Mouse (Mus musculus): ENCODE measurements around the gene Tef. TPM values are rescaled to one million over a fixed set of nuclear protein-coding genes. Genes with fewer than 3 reads are reported as not detected.

Gene Tef
- total RNA-seq (2022) = 100 to 1,000 TPM; 227 to 350 (median 284) TPM

DNA sequence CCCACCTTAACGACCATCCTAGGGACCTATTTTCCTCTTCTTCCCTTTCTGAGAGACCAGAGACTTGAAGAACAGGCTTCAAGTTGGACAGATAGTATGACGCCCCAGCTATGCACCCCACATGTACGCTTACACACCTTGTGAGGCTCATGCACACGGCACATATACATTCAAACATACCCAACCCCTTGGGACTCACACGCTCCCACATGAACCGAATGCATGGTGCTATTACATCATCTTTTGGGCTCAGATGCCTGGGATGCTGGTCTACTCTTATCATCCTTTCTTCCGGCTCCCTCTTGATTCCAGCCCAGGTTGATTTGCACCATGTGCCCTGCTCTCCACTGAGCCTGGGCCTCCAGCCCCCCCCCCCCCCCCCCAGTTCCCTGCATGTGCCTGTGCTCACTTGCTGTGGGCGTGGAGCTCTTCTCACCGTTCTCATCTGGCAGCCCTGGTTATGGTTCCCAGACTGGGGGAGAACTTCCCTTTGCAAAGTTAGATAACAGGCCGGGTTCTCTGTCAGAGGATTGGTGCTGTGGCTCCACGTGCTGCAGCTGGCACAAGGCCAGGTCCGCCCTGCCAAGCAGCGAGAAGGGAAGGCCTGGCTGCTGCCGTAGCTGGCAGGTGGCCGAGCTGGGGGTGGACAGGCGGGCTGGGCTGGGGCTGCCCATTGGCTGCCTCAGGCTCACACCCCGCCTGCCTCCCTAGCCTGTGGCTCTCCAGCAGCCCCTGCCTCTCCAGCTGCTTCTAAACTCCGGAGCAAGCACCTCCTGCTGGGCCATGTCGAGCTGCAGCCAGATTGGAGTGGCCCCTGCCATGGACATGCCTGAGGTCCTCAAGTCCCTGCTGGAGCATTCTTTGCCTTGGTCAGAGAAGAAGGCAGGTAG lies at the start of gene Tef:
Gene Tef (plus strand): TSS at position 421 of the 890 bp plus-strand sequence.
- DNase-seq (ENCODE audit: low spot score in 2 of 2) = peak; percentile 99

GRCm38 (mm10) chr15:81753669-81754068 lies 48.6 kb upstream of the Tef start:
- no peak for DNase-seq (ENCODE audit: low spot score in 2 of 2)

GRCm38 (mm10) chr15:81758701-81759100 lies 43.5 kb upstream of the Tef start:
- no peak for DNase-seq (ENCODE audit: low spot score in 2 of 2)

GRCm38 (mm10) chr15:81759542-81759941 lies 42.7 kb upstream of the Tef start:
- DNase-seq (ENCODE audit: low spot score in 2 of 2) = no peak

DNA sequence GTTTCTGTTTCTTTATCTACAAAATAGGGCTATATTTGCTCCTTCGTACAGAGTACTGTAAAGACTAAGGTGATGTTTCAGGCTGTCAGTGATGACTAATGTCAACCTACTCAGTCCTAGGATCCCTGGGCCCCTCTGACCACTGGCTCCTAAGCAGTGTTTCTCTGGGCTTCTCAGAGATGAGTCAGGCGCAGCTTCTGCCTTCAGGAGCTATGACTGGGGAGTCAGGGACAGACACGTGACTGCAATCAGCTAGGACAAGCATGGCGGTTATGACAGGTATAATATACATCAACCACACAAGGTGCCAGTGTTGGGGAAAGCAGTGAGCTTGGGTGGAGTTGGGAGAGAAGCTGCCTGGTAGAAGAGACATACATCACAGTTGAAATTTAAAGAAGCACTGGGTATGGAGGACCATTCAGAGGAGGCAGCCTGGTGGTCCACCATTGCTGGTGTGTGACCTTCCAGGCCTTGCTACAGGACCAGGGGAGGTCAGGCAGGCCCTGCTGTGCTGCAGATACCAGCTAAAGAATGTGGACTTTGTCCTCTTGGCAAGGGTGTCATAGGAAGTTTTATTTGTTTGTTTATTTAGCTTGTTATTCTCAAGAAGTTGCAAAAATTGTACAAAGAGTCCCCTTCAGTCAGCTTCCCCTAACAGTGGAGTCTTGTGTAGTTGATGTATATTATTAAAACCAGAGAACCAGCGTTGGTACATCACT lies 41.7 kb upstream of the Tef start:
- DNase-seq (ENCODE audit: low spot score in 2 of 2) = no peak

DNA sequence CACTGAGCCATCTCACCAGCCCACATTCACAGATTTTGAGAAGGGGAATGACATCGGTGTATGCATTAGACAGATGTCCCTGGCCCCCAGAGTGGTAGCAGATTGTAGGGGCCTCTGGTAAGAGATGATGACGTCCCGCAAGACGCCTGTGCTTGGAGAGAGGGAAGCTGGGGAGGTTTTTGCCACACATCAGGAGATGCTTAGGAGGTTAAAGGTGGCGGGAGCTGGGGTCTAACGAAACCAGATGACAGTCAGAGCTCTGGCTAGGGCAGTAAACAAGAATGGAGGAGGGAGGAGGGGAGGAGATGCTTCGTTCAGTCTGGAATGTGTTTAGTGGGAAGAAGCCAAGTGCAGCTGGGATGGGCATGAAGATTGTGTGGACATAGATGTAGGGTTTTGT lies 40.8 kb upstream of the Tef start:
- DNase-seq (ENCODE audit: low spot score in 2 of 2) = no peak

GRCm38 (mm10) chr15:81761959-81762358 lies 40.3 kb upstream of the Tef start:
- no peak for DNase-seq (ENCODE audit: low spot score in 2 of 2)

GRCm38 (mm10) chr15:81764573-81764972 lies 37.6 kb upstream of the Tef start:
- DNase-seq (ENCODE audit: low spot score in 2 of 2) = no peak

GRCm38 (mm10) chr15:81765651-81766050 lies 36.6 kb upstream of the Tef start:
- DNase-seq (ENCODE audit: low spot score in 2 of 2) = no peak

- DNase-seq (ENCODE audit: low spot score in 2 of 2) = no peak
Measured at GRCm38 (mm10) chr15:81766439-81766838, 35.8 kb upstream of the Tef start.

DNA sequence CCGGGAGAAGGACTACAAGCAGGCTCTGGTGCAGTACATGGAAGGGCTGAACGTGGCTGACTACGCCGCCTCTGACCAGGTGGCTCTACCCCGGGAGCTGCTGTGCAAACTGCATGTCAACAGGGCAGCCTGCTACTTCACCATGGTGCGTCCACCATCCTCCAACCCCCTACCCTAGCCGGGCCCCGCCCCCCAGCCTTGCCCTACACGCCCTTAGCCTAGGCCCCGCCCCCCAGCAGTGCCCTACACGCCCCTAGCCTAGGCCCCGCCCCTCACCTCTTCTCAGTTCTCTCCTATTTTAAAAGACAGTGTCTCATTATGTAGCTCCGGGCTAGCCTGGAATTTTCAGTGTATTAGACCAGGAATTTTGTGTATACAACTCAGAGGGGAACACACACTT lies 33.2 kb upstream of the Tef start:
- no peak for DNase-seq (ENCODE audit: low spot score in 2 of 2)

GRCm38 (mm10) chr15:81772431-81773120 lies 29.6 kb upstream of the Tef start:
- DNase-seq (ENCODE audit: low spot score in 2 of 2) = no peak

DNA sequence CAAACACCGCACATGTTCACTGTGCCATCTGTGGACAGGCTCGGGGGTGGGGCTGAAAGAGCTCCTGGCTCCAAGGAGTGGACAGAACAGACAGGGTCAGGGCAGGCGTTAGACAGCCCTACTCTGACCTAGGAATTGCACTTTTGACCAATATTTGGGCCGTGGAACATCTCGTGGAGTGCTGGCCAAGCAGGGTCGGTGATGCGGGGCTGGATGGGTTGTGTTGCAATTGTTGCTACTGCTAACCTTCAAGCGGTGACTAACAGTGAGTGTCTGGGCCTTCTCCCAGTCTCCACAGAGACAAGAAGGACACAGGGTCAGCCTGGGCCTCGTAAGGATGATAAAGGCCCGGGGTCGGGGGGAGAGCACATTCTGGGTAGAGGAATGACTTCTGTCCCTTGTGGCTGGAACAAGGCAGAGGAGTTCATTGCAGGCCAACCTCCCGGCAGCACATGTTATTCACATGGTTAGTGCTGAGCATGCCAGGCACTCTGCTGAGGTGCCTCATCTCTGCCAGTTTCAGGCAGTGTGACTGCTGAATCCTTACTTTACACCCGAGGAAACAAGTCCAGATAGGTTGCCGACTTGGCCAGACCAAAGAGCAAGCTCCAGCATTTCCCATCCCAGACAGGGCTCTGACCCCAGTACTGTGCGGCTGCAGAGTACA lies 27.6 kb upstream of the Tef start:
- no peak for DNase-seq (ENCODE audit: low spot score in 2 of 2)

DNA sequence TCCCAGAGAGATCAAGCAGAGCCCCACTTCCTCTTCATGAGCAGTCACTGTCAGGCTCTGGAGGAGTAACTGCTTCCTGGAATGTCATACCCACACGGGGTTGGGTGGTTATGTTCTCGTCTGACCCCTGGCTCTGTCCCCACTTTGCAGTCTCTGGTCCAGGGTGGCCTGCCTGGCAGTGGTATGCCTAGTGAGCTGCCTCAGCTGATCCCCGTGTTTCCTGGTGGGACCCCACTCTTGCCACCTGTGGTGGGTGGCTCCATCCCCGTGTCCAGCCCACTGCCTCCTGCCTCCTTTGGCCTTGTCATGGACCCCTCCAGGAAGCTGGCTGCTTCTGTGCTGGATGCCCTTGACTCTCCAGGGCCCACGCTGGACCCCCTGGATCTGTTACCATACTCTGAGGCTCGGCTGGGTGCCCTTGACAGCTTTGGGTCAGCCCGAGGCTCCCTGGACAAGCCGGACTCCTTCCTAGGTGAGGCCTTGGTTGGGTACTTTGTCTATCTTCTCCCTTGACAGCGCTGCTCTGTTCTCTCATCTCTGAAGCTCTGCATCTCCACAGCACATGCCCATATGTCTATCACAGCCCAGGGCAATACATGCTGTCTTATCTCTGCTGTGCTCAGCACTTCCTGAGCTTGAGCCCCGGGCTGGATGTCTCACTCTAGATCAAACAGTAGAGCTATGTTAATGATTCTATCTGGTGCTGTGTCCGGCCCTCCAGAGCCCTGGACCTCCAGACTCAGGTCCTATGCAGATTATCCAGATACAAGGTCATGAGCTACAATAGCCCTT lies 25.4 kb upstream of the Tef start:
- DNase-seq (ENCODE audit: low spot score in 2 of 2) = no peak

DNA sequence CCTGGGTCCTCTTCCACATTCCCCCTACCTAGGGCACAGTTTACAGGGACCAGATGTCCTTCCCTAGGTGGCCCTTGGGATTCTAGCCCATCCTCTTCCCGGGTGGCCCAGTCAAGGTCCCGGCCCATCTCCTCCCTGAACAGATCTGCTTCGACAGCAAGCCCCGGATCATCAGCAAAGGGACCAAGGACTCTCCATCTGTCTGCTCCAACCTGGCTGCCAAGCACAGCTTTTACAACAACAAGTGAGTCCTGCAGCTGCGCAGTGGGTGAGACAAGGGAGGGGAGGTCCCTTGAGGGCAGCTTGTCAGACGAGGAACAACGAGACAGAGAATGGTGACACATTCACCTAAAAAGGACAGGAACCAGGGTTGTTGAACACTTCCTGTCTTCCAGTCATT lies 20.4 kb upstream of the Tef start:
- DNase-seq (ENCODE audit: low spot score in 2 of 2) = peak in 1 of 2 experiments; percentile 38

- no peak for DNase-seq (ENCODE audit: low spot score in 2 of 2)
Measured at GRCm38 (mm10) chr15:81784762-81785161, 17.5 kb upstream of the Tef start.

DNA sequence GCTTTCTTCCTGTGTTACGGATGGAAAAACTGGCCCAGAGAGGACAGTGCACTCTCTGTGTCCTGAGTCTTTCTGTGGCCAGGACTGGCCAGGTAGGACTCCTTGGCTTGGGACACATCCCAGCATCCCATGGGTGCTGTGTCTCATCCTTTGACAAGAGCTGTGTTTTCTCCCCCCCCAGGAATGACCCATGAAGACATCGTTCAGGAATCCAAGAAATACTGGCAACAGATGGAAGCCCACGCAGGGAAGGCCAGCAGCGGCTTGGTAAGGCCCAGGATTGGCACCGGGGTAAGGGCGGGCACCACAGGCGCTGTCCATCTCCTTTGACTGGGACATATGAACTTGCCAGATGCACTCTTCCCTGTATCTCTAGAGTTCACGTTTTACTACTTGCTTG lies 16.5 kb upstream of the Tef start:
- no peak for DNase-seq (ENCODE audit: low spot score in 2 of 2)

DNA sequence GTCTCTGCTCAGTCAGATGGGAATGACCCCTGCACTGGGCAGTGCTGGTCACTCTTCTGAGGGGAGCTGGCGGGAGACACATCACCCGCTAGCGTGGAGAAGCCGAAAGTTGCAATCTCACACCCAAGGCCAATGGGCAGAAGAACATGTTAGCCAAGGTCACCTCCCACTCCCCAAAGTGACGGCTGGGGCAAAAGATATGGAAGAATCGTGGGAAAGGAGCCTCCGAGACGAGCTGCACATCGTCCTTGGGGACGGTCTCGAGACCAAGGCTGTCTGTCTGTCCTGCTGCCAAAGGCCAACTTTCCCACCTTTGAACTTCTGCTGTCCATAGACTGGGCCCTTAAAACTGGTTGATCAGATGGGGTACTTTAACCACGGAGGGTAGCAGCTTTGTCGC lies 14.7 kb upstream of the Tef start:
- no peak for DNase-seq (ENCODE audit: low spot score in 2 of 2)

DNA sequence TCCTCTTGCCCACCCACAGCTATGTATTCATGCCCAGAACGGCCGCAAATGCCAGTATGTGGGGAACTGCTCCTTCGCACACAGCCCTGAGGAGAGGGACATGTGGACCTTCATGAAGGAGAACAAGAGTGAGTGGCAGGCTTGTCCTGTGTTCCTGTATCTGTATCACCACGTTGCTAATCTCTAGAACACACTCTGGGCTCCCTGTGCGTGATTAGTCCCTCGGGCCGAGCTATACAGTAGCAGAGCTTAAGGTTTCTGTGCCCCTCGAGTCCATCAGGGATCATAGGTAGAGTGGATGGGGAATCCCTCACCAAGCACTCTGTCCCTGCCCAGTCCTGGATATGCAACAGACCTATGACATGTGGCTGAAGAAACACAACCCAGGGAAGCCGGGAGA lies 9.8 kb upstream of the Tef start:
- no peak for DNase-seq (ENCODE audit: low spot score in 2 of 2)

- no peak for DNase-seq (ENCODE audit: low spot score in 2 of 2)
Measured at GRCm38 (mm10) chr15:81796228-81796627, 6.0 kb upstream of the Tef start.

- no peak for DNase-seq (ENCODE audit: low spot score in 2 of 2)
Measured at GRCm38 (mm10) chr15:81797861-81798260, 4.4 kb upstream of the Tef start.

Measured in layer of hippocampus, adult 8-10 months (tissue).